Mouse (Mus musculus): ENCODE results near the gene Slc45a3.

GRCm38 (mm10) chr1:132007282-132007815, 44.6 kb downstream of the Slc45a3 start, which contains the start of gene Elk4:
- TF ChIP-seq CTCF (IDR thresholded peaks at IDR 0.05; ENCODE audit: control insufficient read depth, insufficient read depth, low read length) (no peak), POLR2A (IDR thresholded peaks at IDR 0.05; ENCODE audit: borderline replicate concordance, control insufficient read depth, low read depth, low read length) (peak; percentile 68; the same call in 1 of the 2 replicates)

Measured in bone marrow, adult 2 months (tissue).